Comparison of ENCODE assay signal across 8 mouse cellular contexts in the genomic region with DNA sequence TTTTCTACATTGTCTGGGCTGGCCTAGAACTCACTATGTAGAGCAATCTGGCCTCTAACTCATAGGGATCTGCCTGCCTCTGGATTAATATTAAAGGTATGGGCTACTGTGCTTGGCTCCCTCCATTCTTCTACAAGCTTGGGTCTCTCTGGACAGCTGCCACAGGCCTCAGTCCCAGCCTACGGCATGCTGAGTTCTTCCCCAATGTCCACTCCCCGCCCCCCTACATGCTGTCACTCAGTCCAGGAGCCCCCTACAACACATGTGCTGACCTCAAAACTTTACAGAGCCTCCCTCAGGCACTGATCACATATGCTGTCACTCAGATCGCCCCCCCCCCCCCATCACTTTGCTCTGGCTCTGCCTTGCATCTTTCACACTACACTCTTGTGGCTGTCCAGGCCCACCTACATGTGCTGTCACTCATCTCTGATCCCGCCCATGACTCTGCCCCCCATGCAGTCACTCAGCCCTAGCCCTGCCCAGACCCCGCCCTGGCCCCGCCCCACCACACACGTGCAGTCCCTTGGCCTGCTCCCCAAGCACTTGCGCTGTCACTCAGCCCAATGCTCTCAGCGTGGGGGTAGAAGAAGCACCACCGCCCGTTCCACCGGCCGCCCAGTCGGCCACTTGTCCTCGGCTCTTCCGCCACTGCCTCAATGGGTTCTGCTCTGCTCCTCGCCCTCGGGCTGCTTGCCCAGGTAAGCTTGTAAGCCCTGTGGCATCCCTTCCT. TPM values are rescaled to one million over a fixed set of nuclear protein-coding genes. Genes with fewer than 3 reads are reported as not detected.
DNase-seq lines count a peak whose midpoint lies in the region; ATAC-seq and TF ChIP-seq lines count a peak whose summit lies in the region.

A gene (plus strand): TSS at position 138 of the 733 bp plus-strand sequence.

- H3K79me2 ChIP-seq in liver, adult 2 months (ENCODE audit: control insufficient read depth, insufficient read depth, low read length): no peaks in the 10 kb centered on the region

- DNase-seq in heart, postnatal 36 days: no peak
- DNase-seq in ZHBTc4 (ENCODE audit: low read depth, low spot score) (peak; percentile 76), adipocyte (ENCODE audit: low spot score) (no peak)
- DNase-seq in liver, adult 2 months (ENCODE audit: extremely low read depth, low read depth, low spot score): peak; percentile 52
- peak; percentile 72 for DNase-seq in midbrain, postnatal 0 days (ENCODE audit: low spot score)

- H3K4me3 ChIP-seq in heart, embryonic 13.5 days: peak within 1 kb of the TSS; percentile 10; the same call in 1 of the 2 replicates
- peak within 1 kb of the TSS; percentile 26 for H3K4me3 ChIP-seq in embryonic facial prominence, embryonic 12.5 days
- H3K4me3 ChIP-seq in liver, adult 2 months (ENCODE audit: insufficient read depth, low read depth, low read length): no peak within 1 kb of the TSS
- H3K4me3 ChIP-seq in midbrain, postnatal 0 days (ENCODE audit: low read depth, low read length): no peak within 1 kb of the TSS

- H3K36me3 ChIP-seq in heart, embryonic 13.5 days: no peaks in the 10 kb centered on the region
- no peaks in the 10 kb centered on the region for H3K36me3 ChIP-seq in embryonic facial prominence, embryonic 12.5 days
- H3K36me3 ChIP-seq in liver, adult 2 months (ENCODE audit: control insufficient read depth, insufficient read depth, low read length): no peaks in the 10 kb centered on the region
- H3K36me3 ChIP-seq in midbrain, postnatal 0 days (ENCODE audit: insufficient read depth, low read length): no peaks in the 10 kb centered on the region

- intact Hi-C loops in heart, postnatal 36 days (cut with DNase I): no loop called here

- 17% methylated on average over 17 of the region's 18 CpGs for WGBS in heart, embryonic 13.5 days
- WGBS in embryonic facial prominence, embryonic 12.5 days: 11% methylated on average over 18 of the region's 18 CpGs
- WGBS in liver, adult 2 months: 24% methylated on average over 17 of the region's 18 CpGs
- 16% methylated on average over 16 of the region's 18 CpGs for WGBS in midbrain, postnatal 0 days

- H3K4me2 ChIP-seq in heart, embryonic 13.5 days: peak within 1 kb of the TSS; percentile 52
- peak within 1 kb of the TSS; percentile 39 for H3K4me2 ChIP-seq in embryonic facial prominence, embryonic 12.5 days (replicated peaks)
- peak within 1 kb of the TSS; percentile 30; the same call in 1 of the 2 replicates for H3K4me2 ChIP-seq in midbrain, postnatal 0 days (ENCODE audit: low read depth, low read length, poor library complexity, severe bottlenecking)

- peaks cover 72% of the 10 kb centered on the region for H3K27me3 ChIP-seq in heart, embryonic 13.5 days (replicated peaks)
- 0 out of 2 replicates have a peak, but pooled peaks cover 3% of the 10 kb centered on the region for H3K27me3 ChIP-seq in embryonic facial prominence, embryonic 12.5 days
- H3K27me3 ChIP-seq in liver, adult 2 months (ENCODE audit: control insufficient read depth, insufficient read depth, low read length): no peaks in the 10 kb centered on the region
- H3K27me3 ChIP-seq in midbrain, postnatal 0 days (ENCODE audit: insufficient read depth, low read length): no peaks in the 10 kb centered on the region

- peak within 1 kb of the TSS; percentile 29; the same call in 1 of the 2 replicates for H3K9ac ChIP-seq in heart, embryonic 13.5 days
- peak within 1 kb of the TSS; percentile 11; the same call in 1 of the 2 replicates for H3K9ac ChIP-seq in embryonic facial prominence, embryonic 12.5 days
- H3K9ac ChIP-seq in liver, adult 2 months (ENCODE audit: low read depth, low read length): no peak within 1 kb of the TSS
- peak within 1 kb of the TSS; percentile 20; the same call in 1 of the 2 replicates for H3K9ac ChIP-seq in midbrain, postnatal 0 days (replicated peaks; ENCODE audit: low read length, poor library complexity, severe bottlenecking)

- H3K27ac ChIP-seq in heart, embryonic 13.5 days (replicated peaks): no peak within 1 kb of the TSS
- H3K27ac ChIP-seq in embryonic facial prominence, embryonic 12.5 days: peak within 1 kb of the TSS; percentile 12; the same call in 1 of the 2 replicates
- H3K27ac ChIP-seq in liver, adult 2 months (replicated peaks; ENCODE audit: insufficient read depth, low read depth, low read length): no peak within 1 kb of the TSS
- H3K27ac ChIP-seq in midbrain, postnatal 0 days (ENCODE audit: low read depth, low read length): no peak within 1 kb of the TSS

- H3K4me1 ChIP-seq in heart, embryonic 13.5 days: peaks cover 25% of the 10 kb centered on the region
- peaks cover 13% of the 10 kb centered on the region for H3K4me1 ChIP-seq in embryonic facial prominence, embryonic 12.5 days
- peaks cover 10% of the 10 kb centered on the region for H3K4me1 ChIP-seq in liver, adult 2 months (ENCODE audit: control insufficient read depth, insufficient read depth, low read length)
- no peaks in the 10 kb centered on the region for H3K4me1 ChIP-seq in midbrain, postnatal 0 days (ENCODE audit: insufficient read depth, low read length)

- TF ChIP-seq POLR2A in liver, adult 2 months (IDR thresholded peaks at IDR 0.05; ENCODE audit: extremely low read depth, insufficient read depth, low read length): no peak

- no peak for TF ChIP-seq CTCF in liver, adult 2 months (IDR thresholded peaks at IDR 0.05; ENCODE audit: low read depth, low read length)
- no peak for TF ChIP-seq CTCF in midbrain, postnatal 0 days (IDR thresholded peaks at IDR 0.05)

- peak; percentile 72; the same call in 1 of the 2 replicates for ATAC-seq in heart, embryonic 13.5 days (ENCODE audit: extremely low read depth, insufficient number of reproducible peaks, low FRiP score, low TSS enrichment)
- ATAC-seq in embryonic facial prominence, embryonic 12.5 days (ENCODE audit: insufficient number of reproducible peaks, insufficient read depth, low FRiP score, low TSS enrichment): peak; percentile 65
- peak; percentile 63 to 64; a peak in 3 of 4 replicates for ATAC-seq in hematopoietic stem cell, adult 5-6 weeks (replicated peaks in 1 of 2; ENCODE audit: insufficient read depth in 1 of 2, low FRiP score in 2 of 2, low TSS enrichment in 1 of 2, low read depth in 1 of 2, poor library complexity in 2 of 2, severe bottlenecking in 2 of 2)
- peak; percentile 73 for ATAC-seq in midbrain, postnatal 0 days (ENCODE audit: low FRiP score)

- no peaks in the 10 kb centered on the region for H3K9me3 ChIP-seq in heart, embryonic 13.5 days
- H3K9me3 ChIP-seq in embryonic facial prominence, embryonic 12.5 days: no peaks in the 10 kb centered on the region; the same call in 1 of the 2 replicates
- H3K9me3 ChIP-seq in midbrain, postnatal 0 days (ENCODE audit: low read length): no peaks in the 10 kb centered on the region

RNA-seq across cellular contexts. Expression of the gene that starts here (rescaled TPM):
- polyA plus RNA-seq in heart, embryonic 13.5 days (2015; fragmentation: Nextera tagmentation; extraction: Ambion mirVana): 0.47 and 0.55 TPM in 2 replicates
- not detected for total RNA-seq in heart, postnatal 36 days (2021)
- polyA plus RNA-seq in embryonic facial prominence, embryonic 12.5 days (2016; fragmentation: Nextera tagmentation; extraction: Ambion mirVana): 11.3 and 11.7 TPM in 2 replicates
- total RNA-seq in hematopoietic stem cell, adult 5-6 weeks (2017): not detected in 2 replicates
- total RNA-seq in liver, adult 2 months (2014; rRNA removed): 0.07 TPM in 1 of 2 replicates, not detected in the other
- 0.06 and 0.11 TPM in 2 replicates for polyA plus RNA-seq in liver, adult 2 months (2012; rRNA removed)
- 0.14 and 1.8 TPM in 2 replicates for total RNA-seq in midbrain, postnatal 0 days (2014; rRNA removed)
- 3.5 and 4.0 TPM in 2 replicates for polyA plus RNA-seq in midbrain, postnatal 0 days (2015; fragmentation: Nextera tagmentation; extraction: Ambion mirVana)

Comparison
In these comparisons a context has a peak if more than half of its experiments do, and no peak if none do; other contexts are left out.
1. Peak in ATAC-seq, H3K4me3 ChIP-seq, H3K9ac ChIP-seq and H3K4me2 ChIP-seq in heart, embryonic 13.5 days; RNA of the gene not detected or under 1 TPM.
2. Peak in ATAC-seq in hematopoietic stem cell, adult 5-6 weeks; RNA of the gene not detected or under 1 TPM.
3. Peak in DNase-seq in liver, adult 2 months; RNA of the gene not detected or under 1 TPM.
4. DNase-seq: peak in ZHBTc4 (single experiment) and midbrain, postnatal 0 days (single experiment); none in heart, postnatal 36 days (0 of 2) and adipocyte (single experiment).
5. Peak in every context shown above with its lines, with median percentiles within 50 percentile points of each other: ATAC-seq and H3K4me2 ChIP-seq.